Mouse (Mus musculus) liver, embryonic 14.5 days (tissue): ENCODE measurements around the gene Rnf150. TPM values are rescaled to one million over a fixed set of nuclear protein-coding genes. Genes with fewer than 3 reads are reported as not detected.

Experiments
- ATAC-seq: fragments of 200-750 bp; cut with Nextera tagmentation; 2 replicates; pipeline ENCODE4 v1.8.0; 2017; ENCODE audit warnings: moderate number of reproducible peaks, mild to moderate bottlenecking, moderate library complexity; ENCODE audit not compliant: insufficient read depth
- DNase-seq, 3 experiments: peaks; one replicate each; pipeline ENCODE4 v3.0.0-alpha.2; 2012 to 2013; ENCODE audit warnings: low read depth in 3 of 3, low spot score in 3 of 3
- H3K27ac ChIP-seq: fragments of 300-500 bp; sonication (generic); 2 replicates; pipeline ENCODE4 v1.5.1; 2014; ENCODE audit warnings: moderate library complexity, mild to moderate bottlenecking, control low read depth, inconsistent platforms
- H3K27me3 ChIP-seq: fragments of 300-500 bp; sonication (generic); 2 replicates; pipeline ENCODE4 v1.6.1; 2014; ENCODE audit warnings: mild to moderate bottlenecking, low read length, moderate library complexity; ENCODE audit not compliant: control insufficient read depth, insufficient read depth
- H3K36me3 ChIP-seq: fragments of 300-500 bp; sonication (generic); replicated peaks from 2 replicates; pipeline ENCODE4 v1.6.1; 2014; ENCODE audit warnings: low read depth; ENCODE audit not compliant: control insufficient read depth, insufficient read depth
- H3K4me1 ChIP-seq, 2 experiments: fragments of 200-500 bp in 1 of 2; fragments of 300-500 bp in 1 of 2; sonication (generic) in 1 of 2; replicated peaks; 2 replicates each; pipeline ENCODE4 v1.6.1; 2012 to 2014; ENCODE audit warnings: antibody characterized with exemption in 1 of 2, inconsistent platforms in 1 of 2, low read length in 1 of 2; ENCODE audit not compliant: control insufficient read depth in 2 of 2, insufficient read depth in 2 of 2
- H3K4me2 ChIP-seq: fragments of 300-500 bp; sonication (generic); 2 replicates; pipeline ENCODE4 v1.6.1; 2014; ENCODE audit warnings: low read depth, mild to moderate bottlenecking, control low read depth, moderate library complexity
- H3K4me3 ChIP-seq, 2 experiments: fragments of 200-500 bp in 1 of 2; fragments of 300-500 bp in 1 of 2; sonication (generic) in 1 of 2; 2 replicates each; pipeline ENCODE4 v1.5.1; 2012 to 2014; ENCODE audit warnings: low read depth in 2 of 2, low read length in 2 of 2, mild to moderate bottlenecking in 2 of 2, control low read depth in 1 of 2, inconsistent platforms in 1 of 2, moderate library complexity in 1 of 2; ENCODE audit not compliant: insufficient read depth in 1 of 2
- H3K9ac ChIP-seq: fragments of 300-500 bp; sonication (generic); replicated peaks from 2 replicates; pipeline ENCODE4 v1.6.1; 2014; ENCODE audit warnings: mild to moderate bottlenecking, control low read depth, moderate library complexity
- H3K9me3 ChIP-seq: fragments of 300-500 bp; sonication (generic); 2 replicates; pipeline ENCODE4 v1.6.1; 2016; ENCODE audit warnings: low read length, mixed read lengths; ENCODE audit not compliant: control insufficient read depth
- CTCF ChIP-seq: IDR thresholded peaks from 2 replicates; pipeline ENCODE4 v1.5.1; 2016; ENCODE audit warnings: antibody characterized with exemption, low read depth, control low read depth
- EP300 ChIP-seq: IDR thresholded peaks from 2 replicates; pipeline ENCODE4 v1.6.1; 2016; ENCODE audit warnings: antibody characterized with exemption, low read depth
- WGBS: fragments of 180-500 bp; shearing (Covaris S2); extraction: QIAGEN DNeasy Blood & Tissue Kit; methylation state at CpG from one replicate; pipeline ENCODE4 v1.1.7; 2014; ENCODE audit not compliant: insufficient replicate concordance; 5-methylcytosine and 5-hydroxymethylcytosine counted together
- polyA plus RNA-seq, 2 experiments: library from polyadenylated mRNA; depleted of rRNA in 1 of 2; stranded (reverse) in 1 of 2; unstranded in 1 of 2; fragments of >200 nt; fragmentation: Nextera tagmentation in 1 of 2; extraction: Ambion mirVana in 1 of 2; gene quantifications; 2 replicates each; pipeline versions ENCODE4 v1.2.1 to v1.2.3; 2012 to 2014

The Rnf150 gene
- polyA plus RNA-seq, 2 experiments: 0.17 to 0.19 TPM

DNA sequence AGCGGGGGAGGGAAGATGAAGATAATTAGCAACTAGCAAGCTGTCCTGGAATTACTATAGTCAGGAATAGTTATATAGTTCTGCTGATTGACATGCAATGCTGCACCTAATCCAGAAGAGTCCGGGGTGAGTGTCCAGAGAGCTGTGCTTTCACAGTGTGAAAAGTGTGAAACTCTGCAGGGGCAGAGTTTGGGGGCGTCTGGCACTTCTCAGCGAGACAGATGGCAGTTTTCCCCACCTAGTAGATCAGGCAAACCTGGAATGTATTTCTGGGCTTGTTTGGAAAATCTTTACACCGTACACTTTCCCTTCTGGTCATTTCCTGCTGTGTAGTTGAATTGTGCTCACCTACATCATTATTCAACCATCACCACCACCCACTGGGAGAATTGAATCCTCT is 148.6 kb downstream of the Rnf150 start:
- Histone ChIP-seq H3K27me3 (no peaks in the 10 kb centered on the region), H3K4me1 (no peaks in the 10 kb centered on the region), H3K9me3 (no peaks in the 10 kb centered on the region), H3K36me3 (no peaks in the 10 kb centered on the region), H3K9ac (no peak overlapping the region), H3K27ac (no peak overlapping the region), H3K4me3 (no peak overlapping the region), H3K4me2 (no peak overlapping the region)
- ATAC-seq (no peak), DNase-seq (no peak)
- WGBS: 43% methylated on average over 5 of the region's 5 CpGs
- TF ChIP-seq EP300: no peak

GRCm38 (mm10) chr8:83028211-83028610 is 165.1 kb downstream of the Rnf150 start:
- Histone ChIP-seq H3K4me2 (no peak overlapping the region), H3K4me1 (no peaks in the 10 kb centered on the region), H3K9ac (no peak overlapping the region), H3K9me3 (no peaks in the 10 kb centered on the region), H3K27ac (no peak overlapping the region), H3K4me3 (no peak overlapping the region), H3K27me3 (no peaks in the 10 kb centered on the region), H3K36me3 (no peaks in the 10 kb centered on the region)
- TF ChIP-seq EP300 (no peak), CTCF (no peak)
- no peak for DNase-seq
- WGBS: 39% methylated on average over 2 of the region's 2 CpGs
- no peak for ATAC-seq

DNA sequence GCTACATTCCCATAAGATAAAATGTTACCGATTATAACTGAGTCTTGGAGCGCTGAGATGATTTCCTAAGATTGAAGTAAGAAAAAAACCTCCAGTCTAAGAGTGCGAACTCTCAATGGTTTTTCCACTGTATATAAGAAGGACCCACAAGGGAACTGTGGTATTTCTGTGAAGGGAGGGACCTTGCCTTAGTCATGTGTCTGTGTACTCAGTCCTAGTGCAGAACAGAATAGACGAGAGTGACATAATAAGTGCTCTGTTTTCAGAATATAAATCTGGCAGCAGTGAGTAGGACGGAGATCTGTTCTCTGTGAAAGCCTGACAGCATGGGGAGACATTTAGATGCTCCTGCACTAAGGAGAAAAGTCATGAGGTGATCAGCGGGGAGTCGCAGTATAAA is 169.6 kb downstream of the Rnf150 start:
- no peak for ATAC-seq
- Histone ChIP-seq H3K36me3 (no peaks in the 10 kb centered on the region), H3K9ac (no peak overlapping the region), H3K4me1 (no peaks in the 10 kb centered on the region), H3K9me3 (no peaks in the 10 kb centered on the region), H3K27me3 (no peaks in the 10 kb centered on the region), H3K27ac (no peak overlapping the region), H3K4me2 (no peak overlapping the region), H3K4me3 (no peak overlapping the region)
- WGBS: 64% methylated on average over 7 of the region's 7 CpGs
- TF ChIP-seq CTCF (no peak), EP300 (no peak)
- no peak for DNase-seq

DNA sequence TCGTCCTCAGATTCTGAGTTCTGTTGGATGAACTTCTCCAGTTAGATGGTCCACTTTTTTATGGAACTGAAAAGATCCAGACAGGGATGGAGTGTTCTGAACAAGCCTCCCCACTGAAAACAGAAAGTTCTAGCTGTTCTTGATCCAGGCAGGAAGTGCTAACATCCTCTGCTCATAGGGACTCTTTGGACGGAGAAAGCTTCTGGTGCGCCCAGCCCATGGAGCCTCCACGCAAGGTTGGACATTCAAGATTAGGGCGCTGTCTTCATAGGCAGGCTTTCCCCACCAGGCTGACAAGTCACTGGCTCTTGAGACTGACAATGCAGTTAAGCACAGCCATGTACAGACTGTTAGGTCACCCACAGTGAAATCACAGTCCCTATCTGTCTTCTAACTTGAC is 172.0 kb downstream of the Rnf150 start:
- Histone ChIP-seq H3K9me3 (no peaks in the 10 kb centered on the region), H3K4me2 (no peak overlapping the region), H3K36me3 (no peaks in the 10 kb centered on the region), H3K9ac (no peak overlapping the region), H3K27me3 (no peaks in the 10 kb centered on the region), H3K27ac (no peak overlapping the region), H3K4me1 (no peaks in the 10 kb centered on the region), H3K4me3 (no peak overlapping the region)
- 72% methylated on average over 5 of the region's 5 CpGs for WGBS
- TF ChIP-seq EP300 (no peak), CTCF (no peak)
- DNase-seq (no peak), ATAC-seq (no peak)

- Histone ChIP-seq H3K4me1 (no peaks in the 10 kb centered on the region), H3K27ac (no peak overlapping the region), H3K36me3 (no peaks in the 10 kb centered on the region), H3K4me3 (no peak overlapping the region), H3K9me3 (no peaks in the 10 kb centered on the region), H3K27me3 (no peaks in the 10 kb centered on the region), H3K9ac (no peak overlapping the region), H3K4me2 (no peak overlapping the region)
- ATAC-seq: no peak
- WGBS: 67% methylated on average over 3 of the region's 3 CpGs
- TF ChIP-seq EP300 (no peak), CTCF (no peak)
- DNase-seq: no peak
Observed at GRCm38 (mm10) chr8:83036521-83037166, 173.5 kb downstream of the Rnf150 start.
